Mouse (Mus musculus): ENCODE measurements around the gene Abcb10.
A peak's percentile ranks its signal among the peaks of the same experiment; 100 is the strongest.
"Not testable (repeated sequence)": the region's sequence is repeated elsewhere in the genome, so short reads cannot be mapped to it uniquely, and the experiment has no call there.

Gene Abcb10

GRCm38 (mm10) chr8:123982826-123983400 lies at the start of gene Abcb10:
Abcb10 (minus strand) TSS chr8:123983122.
- peak; percentile 71 for DNase-seq (ENCODE audit: low read depth, low spot score)

- no peak for DNase-seq (ENCODE audit: low read depth, low spot score)
These were observed 44.9 kb upstream of the Abcb10 start for GRCm38 (mm10) chr8:124027831-124028230.

- DNase-seq (ENCODE audit: low read depth, low spot score) = not testable (repeated sequence)
These were observed 43.3 kb upstream of the Abcb10 start for GRCm38 (mm10) chr8:124026265-124026664.

GRCm38 (mm10) chr8:124021237-124022227 lies 38.6 kb upstream of the Abcb10 start, which contains the start of the genes Taf5l and Urb2:
Taf5l (minus strand) TSS chr8:124021397.
Urb2 (plus strand) TSS chr8:124021508.
- peak; percentile 75 for DNase-seq (ENCODE audit: low read depth, low spot score)

GRCm38 (mm10) chr8:124020439-124021236 lies 37.7 kb upstream of the Abcb10 start:
- peak; percentile 36 for DNase-seq (ENCODE audit: low read depth, low spot score)

GRCm38 (mm10) chr8:124019782-124020181 lies 36.9 kb upstream of the Abcb10 start:
- DNase-seq (ENCODE audit: low read depth, low spot score) = peak; percentile 55

- no peak for DNase-seq (ENCODE audit: low read depth, low spot score)
These were observed 31.8 kb upstream of the Abcb10 start for GRCm38 (mm10) chr8:124014751-124015150.

GRCm38 (mm10) chr8:124014299-124014698 lies 31.4 kb upstream of the Abcb10 start:
- not testable (repeated sequence) for DNase-seq (ENCODE audit: low read depth, low spot score)

GRCm38 (mm10) chr8:124011989-124012586 lies 29.2 kb upstream of the Abcb10 start:
- DNase-seq (ENCODE audit: low read depth, low spot score) = no peak

- no peak for DNase-seq (ENCODE audit: low read depth, low spot score)
These were observed 28.7 kb upstream of the Abcb10 start for GRCm38 (mm10) chr8:124011580-124011979.

- no peak for DNase-seq (ENCODE audit: low read depth, low spot score)
These were observed 24.9 kb upstream of the Abcb10 start for GRCm38 (mm10) chr8:124007829-124008228.

GRCm38 (mm10) chr8:124002546-124003108 lies 19.7 kb upstream of the Abcb10 start:
- DNase-seq (ENCODE audit: low read depth, low spot score) = no peak

GRCm38 (mm10) chr8:123999568-123999967 lies 16.6 kb upstream of the Abcb10 start:
- no peak for DNase-seq (ENCODE audit: low read depth, low spot score)

GRCm38 (mm10) chr8:123993997-123994396 lies 11.1 kb upstream of the Abcb10 start:
- no peak for DNase-seq (ENCODE audit: low read depth, low spot score)

- no peak for DNase-seq (ENCODE audit: low read depth, low spot score)
These were observed 10.7 kb upstream of the Abcb10 start for GRCm38 (mm10) chr8:123993597-123993996.

- peak; percentile 57 for DNase-seq (ENCODE audit: low read depth, low spot score)
These were observed 9.7 kb upstream of the Abcb10 start for GRCm38 (mm10) chr8:123992587-123992986.

- peak; percentile 62 for DNase-seq (ENCODE audit: low read depth, low spot score)
These were observed 7.5 kb upstream of the Abcb10 start for GRCm38 (mm10) chr8:123990277-123991049.

GRCm38 (mm10) chr8:123989128-123989527 lies 6.2 kb upstream of the Abcb10 start:
- no peak for DNase-seq (ENCODE audit: low read depth, low spot score)

GRCm38 (mm10) chr8:123988605-123989038 lies 5.7 kb upstream of the Abcb10 start:
- peak; percentile 90 for DNase-seq (ENCODE audit: low read depth, low spot score)

GRCm38 (mm10) chr8:123982291-123982793 lies 580 bp downstream of the Abcb10 start:
- DNase-seq (ENCODE audit: low read depth, low spot score) = no peak
